Mouse (Mus musculus) lung, postnatal 0 days (tissue): ENCODE measurements around the gene Cog5.

Experiments used
- CTCF ChIP-seq: IDR thresholded peaks from 2 replicates; pipeline ENCODE4 v1.5.1; 2016; ENCODE audit warnings: antibody characterized with exemption, mild to moderate bottlenecking
- EP300 ChIP-seq: IDR thresholded peaks from 2 replicates; pipeline ENCODE4 v1.6.1; 2016; ENCODE audit warnings: antibody characterized with exemption, mild to moderate bottlenecking, control low read depth

- TF ChIP-seq CTCF (no peak), EP300 (no peak)
These were observed 309.4 kb downstream of the Cog5 start for GRCm38 (mm10) chr12:31964074-31964473.
